Mouse (Mus musculus): ENCODE measurements around the gene Gpsm2. TPM values are rescaled to one million over a fixed set of nuclear protein-coding genes. Genes with fewer than 3 reads are reported as not detected.

Gpsm2 gene
- 68.1 and 75.8 TPM in 2 replicates for polyA plus RNA-seq (2015; fragmentation: Nextera tagmentation; extraction: Ambion mirVana)

DNA sequence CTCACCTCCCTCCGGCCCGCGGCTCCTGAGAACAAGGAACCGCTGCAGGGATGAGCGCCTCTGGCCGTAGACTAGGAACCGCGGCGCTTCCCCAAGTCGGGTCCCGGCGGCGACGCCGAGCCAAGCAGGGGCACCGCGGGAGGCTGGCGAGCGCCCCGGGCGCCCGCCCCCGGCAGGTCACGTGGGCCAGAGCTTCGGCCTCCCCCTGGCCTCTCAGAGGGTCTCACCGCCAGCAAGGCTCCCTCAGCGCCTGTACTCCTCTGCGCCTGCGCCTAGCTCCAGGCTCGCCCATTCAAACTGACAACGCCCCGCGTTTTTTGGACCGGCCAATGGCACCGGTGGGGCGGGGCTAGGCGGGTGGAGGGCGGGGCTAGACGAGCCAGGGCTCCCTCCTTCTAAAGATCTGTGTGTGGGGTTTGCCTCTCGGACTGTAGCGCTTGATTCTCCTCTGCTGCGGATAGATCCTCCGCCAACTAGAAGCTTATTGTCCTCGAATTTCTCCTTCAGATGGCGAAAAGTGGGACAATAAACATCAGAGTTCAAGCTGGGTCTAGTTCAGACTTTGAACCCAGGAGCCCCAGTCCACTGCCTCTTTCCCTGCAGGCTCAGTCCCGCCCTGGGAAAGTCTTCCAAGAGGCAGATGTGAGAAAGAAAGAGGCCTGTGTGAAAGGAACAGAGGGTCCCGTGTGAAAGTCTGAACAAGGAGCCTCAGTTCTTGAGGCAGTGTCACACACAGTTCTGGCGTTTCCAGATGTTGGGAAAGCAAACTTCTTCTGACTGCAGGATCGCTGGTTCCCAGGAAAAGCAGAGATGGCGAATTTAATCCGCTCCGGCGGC, at the start of gene Gpsm2:
Gene Gpsm2, minus strand, starts transcription at position 274 of the 837 bp plus-strand sequence.
- H3K4me3 ChIP-seq (replicated peaks) = peak within 1 kb of the TSS; percentile 77
- no peaks in the 10 kb centered on the region for H3K9me3 ChIP-seq (replicated peaks)
- peak within 1 kb of the TSS; percentile 64 for H3K4me2 ChIP-seq (replicated peaks)
- H3K27ac ChIP-seq (replicated peaks) = peak within 1 kb of the TSS; percentile 97
- H3K4me1 ChIP-seq = peaks cover 26% of the 10 kb centered on the region
- WGBS = 1% methylated on average over 53 of the region's 53 CpGs
- peak within 1 kb of the TSS; percentile 89 for H3K9ac ChIP-seq
- no peaks in the 10 kb centered on the region for H3K36me3 ChIP-seq
- peak; percentile 99 for ATAC-seq (ENCODE audit: insufficient number of reproducible peaks, low FRiP score, low TSS enrichment, low read depth)
- no peaks in the 10 kb centered on the region for H3K27me3 ChIP-seq

DNA sequence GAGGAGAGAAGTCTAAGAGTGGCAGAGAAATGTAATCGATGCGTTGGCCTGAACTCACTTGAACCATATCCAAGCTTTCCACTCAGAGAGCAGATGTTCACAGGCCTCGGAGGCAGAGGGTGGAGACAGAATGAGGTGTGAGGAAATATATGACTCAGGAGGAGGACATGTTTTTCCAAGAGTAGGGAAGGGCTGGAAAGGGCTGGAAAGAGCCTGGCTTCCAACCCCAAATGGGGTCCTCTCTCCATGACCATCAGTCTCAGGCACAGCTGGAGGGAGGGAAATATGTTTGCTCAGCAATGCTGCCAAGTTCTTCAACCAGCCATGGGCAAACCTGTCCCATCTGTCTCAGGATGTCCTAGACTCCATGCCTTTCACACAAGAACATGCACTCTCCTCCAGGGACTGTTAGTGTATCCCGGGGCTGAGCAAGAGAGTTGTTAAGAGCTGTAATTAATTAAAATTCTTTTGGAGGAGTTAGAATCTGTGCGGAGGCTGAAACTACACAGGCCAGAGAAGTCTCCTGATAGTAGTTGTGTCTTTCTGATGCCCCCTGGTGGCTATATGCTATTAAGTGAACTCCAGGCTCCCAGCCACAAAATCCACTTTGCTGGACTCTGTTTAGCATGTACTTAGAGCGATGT, 48.7 kb upstream of the Gpsm2 start:
- peak; percentile 87 for ATAC-seq (ENCODE audit: insufficient number of reproducible peaks, low FRiP score, low TSS enrichment, low read depth)
- no peak overlapping the region for H3K4me2 ChIP-seq (replicated peaks)
- whole genome bisulfite sequencing = 11% methylated on average over 6 of the region's 6 CpGs

DNA sequence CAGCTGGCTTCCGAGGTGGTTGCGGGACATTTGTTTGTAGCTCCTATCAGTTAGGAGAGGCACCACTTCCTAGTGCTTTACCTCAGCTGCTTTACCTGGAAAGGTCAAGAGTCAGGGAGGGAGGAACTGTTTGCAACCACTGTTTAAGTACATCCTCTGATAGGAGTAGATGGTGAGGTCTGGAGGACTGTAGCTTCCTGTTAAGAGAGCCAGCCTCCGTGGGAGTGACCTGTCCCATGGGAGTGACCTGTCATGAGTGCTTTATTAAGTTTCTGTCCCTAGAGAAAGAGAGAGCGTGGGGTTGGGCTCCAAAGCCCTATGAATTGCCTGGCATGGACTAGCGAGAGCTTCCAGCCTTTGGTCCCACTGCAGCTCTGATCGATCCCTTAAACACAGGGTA, 47.4 kb upstream of the Gpsm2 start:
- peaks cover 28% of the 10 kb centered on the region for H3K4me1 ChIP-seq
- no peak overlapping the region for H3K27ac ChIP-seq (replicated peaks)
- H3K4me2 ChIP-seq (replicated peaks) = no peak overlapping the region
- whole genome bisulfite sequencing = 74% methylated on average over 6 of the region's 6 CpGs
- no peaks in the 10 kb centered on the region for H3K27me3 ChIP-seq
- no peak overlapping the region for H3K4me3 ChIP-seq (replicated peaks)
- no peaks in the 10 kb centered on the region for H3K9me3 ChIP-seq (replicated peaks)
- no peaks in the 10 kb centered on the region for H3K36me3 ChIP-seq
- no peak overlapping the region for H3K9ac ChIP-seq
- no peak for ATAC-seq (ENCODE audit: insufficient number of reproducible peaks, low FRiP score, low TSS enrichment, low read depth)

More for the DNA sequence above, 48.7 kb upstream of the Gpsm2 start:
- H3K4me1 ChIP-seq = peaks cover 18% of the 10 kb centered on the region
- H3K27me3 ChIP-seq = no peaks in the 10 kb centered on the region
- H3K9ac ChIP-seq = no peak overlapping the region
- H3K4me3 ChIP-seq (replicated peaks) = no peak overlapping the region
- H3K27ac ChIP-seq (replicated peaks) = peak overlapping the region; percentile 94
- H3K9me3 ChIP-seq (replicated peaks) = no peaks in the 10 kb centered on the region
- H3K36me3 ChIP-seq = no peaks in the 10 kb centered on the region

GRCm38 (mm10) chr3:108767416-108767815, 45.3 kb upstream of the Gpsm2 start:
- WGBS = 64% methylated on average over 10 of the region's 10 CpGs
- Histone ChIP-seq H3K9ac (no peak overlapping the region), H3K27me3 (no peaks in the 10 kb centered on the region), H3K4me2 (replicated peaks) (no peak overlapping the region), H3K4me3 (replicated peaks) (no peak overlapping the region), H3K27ac (replicated peaks) (no peak overlapping the region), H3K4me1 (peaks cover 46% of the 10 kb centered on the region), H3K9me3 (replicated peaks) (no peaks in the 10 kb centered on the region), H3K36me3 (no peaks in the 10 kb centered on the region)
- ATAC-seq (ENCODE audit: insufficient number of reproducible peaks, low FRiP score, low TSS enrichment, low read depth) = no peak

DNA sequence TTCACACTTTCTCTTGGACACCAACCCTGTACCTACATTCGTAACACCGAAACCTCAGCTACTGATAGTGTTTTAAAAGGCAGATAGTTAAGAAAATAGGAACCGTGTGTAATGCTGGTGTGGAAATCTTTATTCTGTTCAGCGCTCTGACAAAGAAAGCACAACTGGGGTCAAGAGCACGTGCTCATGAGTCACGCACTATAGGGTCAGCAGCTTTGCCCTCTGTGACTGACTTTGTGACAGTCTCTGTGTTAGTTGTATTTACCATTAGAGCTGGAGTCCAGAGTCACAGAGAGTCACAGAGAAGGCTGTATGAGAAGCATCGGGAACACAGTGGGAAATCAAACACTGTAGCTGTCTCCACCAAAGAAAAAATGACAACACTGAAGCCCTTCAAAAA, 44.8 kb upstream of the Gpsm2 start:
- no peak overlapping the region for H3K9ac ChIP-seq
- H3K4me3 ChIP-seq (replicated peaks) = no peak overlapping the region
- no peaks in the 10 kb centered on the region for H3K9me3 ChIP-seq (replicated peaks)
- H3K4me2 ChIP-seq (replicated peaks) = no peak overlapping the region
- H3K36me3 ChIP-seq = no peaks in the 10 kb centered on the region
- no peaks in the 10 kb centered on the region for H3K27me3 ChIP-seq
- H3K27ac ChIP-seq (replicated peaks) = no peak overlapping the region
- H3K4me1 ChIP-seq = peaks cover 50% of the 10 kb centered on the region
- 76% methylated on average over 7 of the region's 7 CpGs for WGBS
- no peak for ATAC-seq (ENCODE audit: insufficient number of reproducible peaks, low FRiP score, low TSS enrichment, low read depth)

GRCm38 (mm10) chr3:108765476-108765875, 43.4 kb upstream of the Gpsm2 start:
- Histone ChIP-seq H3K4me3 (replicated peaks) (no peak overlapping the region), H3K36me3 (no peaks in the 10 kb centered on the region), H3K9me3 (replicated peaks) (no peaks in the 10 kb centered on the region), H3K4me1 (peaks cover 46% of the 10 kb centered on the region), H3K9ac (no peak overlapping the region), H3K27ac (replicated peaks) (no peak overlapping the region), H3K4me2 (replicated peaks) (no peak overlapping the region), H3K27me3 (no peaks in the 10 kb centered on the region)
- no peak for ATAC-seq (ENCODE audit: insufficient number of reproducible peaks, low FRiP score, low TSS enrichment, low read depth)
- WGBS = 87% methylated on average over 7 of the region's 7 CpGs

- no peaks in the 10 kb centered on the region for H3K9me3 ChIP-seq (replicated peaks)
- 43% methylated on average over 7 of the region's 7 CpGs for WGBS
- H3K4me2 ChIP-seq (replicated peaks) = no peak overlapping the region
- H3K27me3 ChIP-seq = no peaks in the 10 kb centered on the region
- no peaks in the 10 kb centered on the region for H3K36me3 ChIP-seq
- H3K4me1 ChIP-seq = peaks cover 47% of the 10 kb centered on the region
- ATAC-seq (ENCODE audit: insufficient number of reproducible peaks, low FRiP score, low TSS enrichment, low read depth) = no peak
- no peak overlapping the region for H3K27ac ChIP-seq (replicated peaks)
- no peak overlapping the region for H3K4me3 ChIP-seq (replicated peaks)
- H3K9ac ChIP-seq = no peak overlapping the region
These were observed 42.9 kb upstream of the Gpsm2 start for GRCm38 (mm10) chr3:108764976-108765375.

DNA sequence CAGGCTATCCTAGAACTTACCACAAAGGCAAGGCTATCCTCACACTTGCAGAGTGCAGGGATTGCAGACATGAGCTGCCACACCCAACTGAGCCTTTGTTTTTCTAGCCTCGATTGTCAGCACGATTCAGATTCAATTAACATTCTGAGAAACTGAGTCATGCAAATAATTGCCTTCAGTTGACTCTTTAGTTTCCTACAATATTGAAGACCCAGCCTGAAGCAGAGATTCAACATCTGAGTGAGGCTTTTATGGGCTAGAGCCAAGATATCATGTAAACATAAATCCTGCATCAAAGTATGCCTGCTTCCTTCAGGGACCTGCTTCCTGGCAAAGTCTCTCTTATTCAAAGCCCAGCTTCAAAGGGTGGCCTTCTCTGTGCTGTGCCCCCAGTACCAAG, 41.6 kb upstream of the Gpsm2 start:
- peaks cover 53% of the 10 kb centered on the region for H3K4me1 ChIP-seq
- H3K27ac ChIP-seq (replicated peaks) = peak overlapping the region; percentile 77; the same call in 1 of the 2 replicates
- H3K27me3 ChIP-seq = no peaks in the 10 kb centered on the region
- WGBS = 43% methylated on average over 2 of the region's 2 CpGs
- no peak for ATAC-seq (ENCODE audit: insufficient number of reproducible peaks, low FRiP score, low TSS enrichment, low read depth)
- no peak overlapping the region for H3K4me2 ChIP-seq (replicated peaks)
- H3K36me3 ChIP-seq = no peaks in the 10 kb centered on the region
- no peak overlapping the region for H3K4me3 ChIP-seq (replicated peaks)
- H3K9me3 ChIP-seq (replicated peaks) = no peaks in the 10 kb centered on the region
- H3K9ac ChIP-seq = no peak overlapping the region

- no peak overlapping the region for H3K4me3 ChIP-seq (replicated peaks)
- H3K9ac ChIP-seq = no peak overlapping the region
- H3K4me2 ChIP-seq (replicated peaks) = 0 out of 2 replicates have a peak overlapping the region, but pooled peaks have one; percentile 4
- WGBS = 45% methylated on average over 7 of the region's 7 CpGs
- ATAC-seq (ENCODE audit: insufficient number of reproducible peaks, low FRiP score, low TSS enrichment, low read depth) = peak; percentile 77; the same call in 1 of the 2 replicates
- H3K36me3 ChIP-seq = no peaks in the 10 kb centered on the region
- no peaks in the 10 kb centered on the region for H3K27me3 ChIP-seq
- H3K27ac ChIP-seq (replicated peaks) = peak overlapping the region; percentile 77
- H3K9me3 ChIP-seq (replicated peaks) = no peaks in the 10 kb centered on the region
- peaks cover 53% of the 10 kb centered on the region for H3K4me1 ChIP-seq
These were observed 40.5 kb upstream of the Gpsm2 start for GRCm38 (mm10) chr3:108762597-108763111.

DNA sequence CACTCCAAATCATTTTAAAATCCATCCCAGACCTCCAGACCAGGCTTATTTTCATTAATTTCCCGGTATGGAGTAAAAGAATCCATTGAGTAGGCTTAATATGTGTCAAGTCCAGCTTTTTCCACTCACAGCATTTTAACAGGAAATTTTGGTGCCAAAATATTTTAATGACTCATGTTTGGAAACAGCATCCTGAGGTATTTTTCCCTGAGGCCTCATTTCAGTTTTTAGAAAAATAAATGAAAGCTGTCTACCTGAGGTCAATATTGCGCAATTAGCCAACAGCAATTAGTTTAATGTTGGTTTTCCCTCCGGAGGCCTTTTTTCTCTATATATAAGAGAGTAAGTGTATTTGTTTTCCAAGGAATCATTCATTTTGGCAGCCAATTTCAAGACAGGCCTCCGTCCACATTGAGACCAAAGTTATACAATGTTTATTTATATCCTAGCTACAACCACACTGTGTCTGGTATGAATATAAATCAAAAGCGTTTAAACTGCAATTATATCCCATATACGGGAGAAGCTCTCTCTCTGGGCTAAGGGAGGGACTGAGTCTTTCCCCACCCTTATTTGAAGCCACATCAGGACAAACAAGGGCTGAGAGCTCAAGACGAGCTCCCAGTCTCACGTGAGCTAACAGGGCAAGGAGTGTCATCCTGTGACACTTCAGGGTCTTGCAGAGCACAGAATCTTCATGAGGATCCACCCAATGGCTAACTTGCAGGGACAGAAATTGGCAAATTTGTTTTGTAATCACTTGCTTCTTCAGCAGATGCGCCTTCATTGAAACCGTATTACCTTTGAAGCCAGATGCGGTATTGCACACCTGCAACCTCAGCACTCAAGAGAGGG, 37.7 kb upstream of the Gpsm2 start:
- 45% methylated on average over 11 of the region's 11 CpGs for WGBS
- Histone ChIP-seq H3K4me3 (replicated peaks) (no peak overlapping the region), H3K27ac (replicated peaks) (peak overlapping the region; percentile 79), H3K4me2 (replicated peaks) (no peak overlapping the region), H3K4me1 (peaks cover 46% of the 10 kb centered on the region), H3K9me3 (replicated peaks) (no peaks in the 10 kb centered on the region), H3K36me3 (no peaks in the 10 kb centered on the region), H3K9ac (no peak overlapping the region), H3K27me3 (no peaks in the 10 kb centered on the region)
- peak; percentile 69; the same call in 1 of the 2 replicates for ATAC-seq (ENCODE audit: insufficient number of reproducible peaks, low FRiP score, low TSS enrichment, low read depth)

DNA sequence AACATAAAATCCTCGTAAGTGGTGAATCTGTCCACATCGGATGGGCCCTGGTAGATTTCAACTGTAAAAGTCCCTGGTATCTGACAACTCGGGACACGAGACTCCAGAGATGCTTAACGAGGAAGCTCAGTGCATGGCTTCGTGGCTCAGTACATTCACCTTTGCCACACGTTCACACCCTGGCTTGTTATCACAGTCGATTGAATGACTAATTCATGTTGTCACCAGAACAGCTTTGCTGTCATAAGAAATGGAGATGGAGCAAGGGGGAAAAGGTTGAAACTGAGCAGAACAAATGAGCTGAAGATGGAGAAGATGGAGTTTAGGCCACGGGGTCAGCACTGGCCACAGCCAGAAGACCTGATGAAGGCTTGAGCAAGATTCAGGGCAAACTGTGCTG, 35.5 kb upstream of the Gpsm2 start:
- 79% methylated on average over 9 of the region's 9 CpGs for WGBS
- Histone ChIP-seq H3K4me1 (peaks cover 27% of the 10 kb centered on the region), H3K27ac (replicated peaks) (no peak overlapping the region), H3K4me3 (replicated peaks) (no peak overlapping the region), H3K27me3 (no peaks in the 10 kb centered on the region), H3K9ac (no peak overlapping the region), H3K4me2 (replicated peaks) (no peak overlapping the region), H3K36me3 (no peaks in the 10 kb centered on the region), H3K9me3 (replicated peaks) (no peaks in the 10 kb centered on the region)
- ATAC-seq (ENCODE audit: insufficient number of reproducible peaks, low FRiP score, low TSS enrichment, low read depth) = no peak
